Mouse (Mus musculus) heart, postnatal 0 days (tissue): ENCODE measurements at regions not wholly inside any gene's neighbourhood (a gene's known extent, or its start where the extent isn't known, plus 50 kb on each side); places are given as distances from the start of the nearest gene placed in this dataset.

Experiments used
- ATAC-seq: fragments of 200-750 bp; cut with Nextera tagmentation; 2 replicates; pipeline ENCODE4 v1.8.0; 2017; ENCODE audit warnings: low read depth, moderate number of reproducible peaks, moderate library complexity; ENCODE audit not compliant: insufficient read depth
- DNase-seq: peaks from one replicate; pipeline ENCODE4 v3.0.0-alpha.2; 2016; ENCODE audit warnings: low spot score
- H3K27ac ChIP-seq: fragments of 300-500 bp; sonication (generic); 2 replicates; pipeline ENCODE4 v1.5.1; 2014; ENCODE audit warnings: low read depth, mild to moderate bottlenecking
- H3K27me3 ChIP-seq: fragments of 300-500 bp; sonication (generic); 2 replicates; pipeline ENCODE4 v1.6.1; 2014; ENCODE audit warnings: low read length, mixed read lengths; ENCODE audit not compliant: control insufficient read depth, insufficient read depth
- H3K36me3 ChIP-seq: fragments of 300-500 bp; sonication (generic); replicated peaks from 2 replicates; pipeline ENCODE4 v1.6.1; 2014; ENCODE audit warnings: low read length, mixed read lengths; ENCODE audit not compliant: control insufficient read depth, insufficient read depth
- H3K4me1 ChIP-seq: fragments of 300-500 bp; sonication (generic); 2 replicates; pipeline ENCODE4 v1.6.1; 2014; ENCODE audit warnings: antibody characterized with exemption; ENCODE audit not compliant: control insufficient read depth, insufficient read depth
- H3K4me2 ChIP-seq: fragments of 300-500 bp; sonication (generic); 2 replicates; pipeline ENCODE4 v1.6.1; 2014; ENCODE audit warnings: low read depth, mild to moderate bottlenecking, low read length, moderate library complexity
- H3K4me3 ChIP-seq: fragments of 300-500 bp; sonication (generic); 2 replicates; pipeline ENCODE4 v1.5.1; 2014; ENCODE audit warnings: low read depth, low read length
- H3K9ac ChIP-seq: fragments of 300-500 bp; sonication (generic); replicated peaks from 2 replicates; pipeline ENCODE4 v1.6.1; 2014; ENCODE audit warnings: low read depth, low read length, mixed read lengths
- H3K9me3 ChIP-seq: fragments of 300-500 bp; sonication (generic); replicated peaks from 2 replicates; pipeline ENCODE4 v1.6.1; 2016; ENCODE audit warnings: low read length; ENCODE audit not compliant: control insufficient read depth
- CTCF ChIP-seq: IDR thresholded peaks from 2 replicates; pipeline ENCODE4 v1.5.1; 2016; ENCODE audit warnings: antibody characterized with exemption, control low read depth, low read depth
- EP300 ChIP-seq: IDR thresholded peaks from 2 replicates; pipeline ENCODE4 v1.6.1; 2016; ENCODE audit warnings: antibody characterized with exemption, low read depth
- WGBS: fragments of 180-500 bp; shearing (Covaris S2); extraction: QIAGEN DNeasy Blood & Tissue Kit; methylation state at CpG from one replicate; pipeline ENCODE4 v1.1.7; 2014; 5-methylcytosine and 5-hydroxymethylcytosine counted together

DNA sequence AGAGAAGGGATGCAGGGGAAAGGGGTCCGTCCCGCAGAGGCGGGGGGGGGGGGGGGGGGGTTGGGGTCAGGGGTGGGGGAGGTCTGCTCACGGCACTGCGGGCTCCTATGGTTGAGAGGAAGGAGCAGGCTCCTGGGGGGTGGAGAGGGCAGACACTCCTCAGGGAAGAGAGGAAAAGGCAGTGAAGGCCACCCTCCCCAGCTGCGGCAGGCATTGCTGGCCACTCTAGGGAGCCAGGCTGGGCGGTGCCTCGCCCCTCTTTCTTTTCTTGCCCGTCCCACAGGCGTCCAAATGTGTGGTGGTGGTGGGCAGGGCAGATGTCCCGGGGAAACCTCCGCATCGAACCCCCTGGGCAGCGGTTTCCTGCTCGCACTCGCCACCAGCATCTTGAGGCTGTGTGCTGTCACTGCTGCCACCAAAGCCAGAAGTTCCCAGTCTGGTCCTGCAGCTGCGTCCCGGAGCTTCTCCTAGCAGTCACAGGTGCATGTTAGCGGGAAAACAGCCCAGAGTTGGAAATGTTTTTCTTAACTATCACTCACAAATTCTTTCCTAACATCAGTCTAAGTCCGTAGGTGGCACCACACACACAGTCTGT, 110.4 kb downstream of the Dsel start:
- DNase-seq (no peak), ATAC-seq (no peak)
- no peak for TF ChIP-seq EP300
- TF ChIP-seq CTCF, result no peak
- Histone ChIP-seq H3K9me3 (no peaks in the 10 kb centered on the region), H3K4me3 (no peak overlapping the region), H3K36me3 (no peaks in the 10 kb centered on the region), H3K4me1 (no peaks in the 10 kb centered on the region), H3K27ac (no peak overlapping the region), H3K4me2 (peak overlapping the region; percentile 32; the same call in 1 of the 2 replicates), H3K9ac (no peak overlapping the region), H3K27me3 (no peaks in the 10 kb centered on the region)
- 9% methylated on average over 16 of the region's 20 CpGs for WGBS
